Mouse (Mus musculus): ENCODE results near the gene Cox8a.

The Cox8a gene

GRCm38 (mm10) chr19:7222196-7222595 lies 4.8 kb upstream of the Cox8a start:
- DNase-seq: no peak

- DNase-seq: no peak
Observed at GRCm38 (mm10) chr19:7218753-7219152, 1.3 kb upstream of the Cox8a start.

- DNase-seq: no peak
Observed at GRCm38 (mm10) chr19:7217926-7218267, 481 bp upstream of the Cox8a start.

- DNase-seq: peak; percentile 75
Observed at GRCm38 (mm10) chr19:7214484-7214883, 2.9 kb downstream of the Cox8a start.

- DNase-seq: no peak
Observed at GRCm38 (mm10) chr19:7213010-7213409, 4.4 kb downstream of the Cox8a start.

GRCm38 (mm10) chr19:7212216-7212615 lies 5.2 kb downstream of the Cox8a start:
- no peak for DNase-seq

- DNase-seq: no peak
Observed at GRCm38 (mm10) chr19:7209907-7210646, 7.3 kb downstream of the Cox8a start.

- DNase-seq: peak; percentile 97
Observed at GRCm38 (mm10) chr19:7205753-7206736, 11.4 kb downstream of the Cox8a start, which contains the start of gene Otub1. Gene Otub1, minus strand, starts transcription at chr19:7206316.

GRCm38 (mm10) chr19:7205326-7205725 lies 12.1 kb downstream of the Cox8a start:
- no peak for DNase-seq

GRCm38 (mm10) chr19:7204898-7205297 lies 12.5 kb downstream of the Cox8a start:
- DNase-seq: no peak

- DNase-seq: no peak
Observed at GRCm38 (mm10) chr19:7200427-7200826, 17.0 kb downstream of the Cox8a start.

GRCm38 (mm10) chr19:7199089-7199488 lies 18.3 kb downstream of the Cox8a start:
- no peak for DNase-seq

GRCm38 (mm10) chr19:7197445-7197844 lies 20.0 kb downstream of the Cox8a start:
- DNase-seq: no peak

GRCm38 (mm10) chr19:7196741-7197270 lies 20.6 kb downstream of the Cox8a start:
- peak; percentile 28 for DNase-seq

- peak; percentile 71 for DNase-seq
Observed at GRCm38 (mm10) chr19:7195900-7196728, 21.3 kb downstream of the Cox8a start.

GRCm38 (mm10) chr19:7192561-7192967 lies 24.9 kb downstream of the Cox8a start:
- no peak for DNase-seq

- DNase-seq: no peak
Observed at GRCm38 (mm10) chr19:7191639-7192038, 25.8 kb downstream of the Cox8a start.

- DNase-seq: no peak
Observed at GRCm38 (mm10) chr19:7190986-7191385, 26.4 kb downstream of the Cox8a start.

GRCm38 (mm10) chr19:7189026-7189425 lies 28.4 kb downstream of the Cox8a start:
- DNase-seq: no peak

GRCm38 (mm10) chr19:7187157-7187556 lies 30.3 kb downstream of the Cox8a start:
- no peak for DNase-seq

- no peak for DNase-seq
Observed at GRCm38 (mm10) chr19:7185715-7186291, 31.6 kb downstream of the Cox8a start.

GRCm38 (mm10) chr19:7185059-7185458 lies 32.4 kb downstream of the Cox8a start:
- DNase-seq: no peak

Data from lung, postnatal 10 days (tissue).